Mouse (Mus musculus) ES-E14 (cell line): ENCODE data around the gene Nectin3.

Experiments used
- HCFC1 ChIP-seq: IDR thresholded peaks from 2 replicates; pipeline ENCODE4 v1.6.1; 2012; ENCODE audit warnings: low read length, inconsistent platforms, borderline replicate concordance; ENCODE audit not compliant: insufficient read depth
- MAFK ChIP-seq: IDR thresholded peaks from 2 replicates; pipeline ENCODE4 v1.6.1; 2014; ENCODE audit warnings: mild to moderate bottlenecking, low read depth, low read length, inconsistent platforms; ENCODE audit not compliant: insufficient read depth
- ZC3H11A ChIP-seq: IDR thresholded peaks from 2 replicates; pipeline ENCODE4 v1.6.1; 2012; ENCODE audit warnings: low read depth, mild to moderate bottlenecking, inconsistent platforms, low read length, borderline replicate concordance

- TF ChIP-seq HCFC1 (no peak), ZC3H11A (no peak), MAFK (no peak)
Measured at GRCm38 (mm10) chr16:46497686-46498420, 472 bp downstream of the Nectin3 start.
